Mouse (Mus musculus): ENCODE results near the gene Rbfox3.

GRCm38 (mm10) chr11:118663305-118663704, 248.1 kb downstream of the Rbfox3 start:
- no peak for TF ChIP-seq CTCF (IDR thresholded peaks at IDR 0.05; ENCODE audit: low read depth)
- no peak for TF ChIP-seq EP300 (optimal IDR thresholded peaks at IDR 0.05)

Measured in stomach, postnatal 0 days (tissue).